Mouse (Mus musculus): ENCODE measurements around the gene 4930438A08Rik. TPM values are rescaled to one million over a fixed set of nuclear protein-coding genes. Genes with fewer than 3 reads are reported as not detected.

4930438A08Rik gene
- polyA plus RNA-seq, 1 experiment from 2014 or later, result 2.4 TPM

DNA sequence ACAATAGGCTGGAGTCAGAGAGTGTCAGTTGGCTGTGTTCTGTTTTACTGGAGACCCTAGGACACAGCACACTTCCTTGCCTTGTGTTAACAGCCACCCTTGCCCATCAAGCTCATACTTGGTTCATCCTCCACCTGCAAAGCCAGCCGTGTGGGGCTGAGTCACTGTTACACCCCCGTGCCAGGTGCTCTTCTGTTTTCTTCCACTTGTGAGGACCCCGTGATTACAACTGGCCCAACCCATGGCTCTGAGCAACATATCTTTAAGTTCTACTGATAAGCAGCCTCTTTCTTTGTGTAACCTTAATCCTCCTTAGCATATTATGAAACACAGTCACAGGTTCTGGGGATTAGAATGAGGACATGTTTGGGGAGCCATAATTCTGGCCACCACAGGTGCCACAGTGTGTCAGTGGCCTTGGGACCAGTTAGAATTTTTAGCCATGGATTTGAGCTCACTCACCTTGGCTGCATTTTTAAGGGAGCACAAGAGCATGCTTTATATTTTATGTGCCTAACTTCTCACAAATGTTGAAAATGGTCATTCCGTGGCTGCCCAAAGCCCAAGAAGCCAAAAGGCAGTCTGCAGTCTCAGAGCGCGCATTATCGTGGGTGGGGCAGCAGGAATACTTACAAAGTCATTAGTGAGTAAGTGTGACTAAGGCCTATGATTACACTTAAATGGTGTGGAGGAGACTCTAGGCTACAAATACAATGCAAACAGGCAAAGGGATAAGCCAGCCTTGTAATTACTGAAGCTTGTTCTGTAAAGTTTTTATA, 25.2 kb upstream of the 4930438A08Rik start:
- WGBS, result 73% methylated on average over 7 of the region's 7 CpGs
- Histone ChIP-seq H3K4me3 (replicated peaks) (no peak overlapping the region), H3K4me2 (replicated peaks) (no peak overlapping the region), H3K4me1 (no peaks in the 10 kb centered on the region), H3K27me3 (no peaks in the 10 kb centered on the region), H3K9ac (no peak overlapping the region), H3K27ac (replicated peaks) (no peak overlapping the region), H3K36me3 (no peaks in the 10 kb centered on the region), H3K9me3 (replicated peaks) (no peaks in the 10 kb centered on the region)
- ATAC-seq (ENCODE audit: insufficient number of reproducible peaks, low FRiP score, low TSS enrichment, low read depth), result no peak

DNA sequence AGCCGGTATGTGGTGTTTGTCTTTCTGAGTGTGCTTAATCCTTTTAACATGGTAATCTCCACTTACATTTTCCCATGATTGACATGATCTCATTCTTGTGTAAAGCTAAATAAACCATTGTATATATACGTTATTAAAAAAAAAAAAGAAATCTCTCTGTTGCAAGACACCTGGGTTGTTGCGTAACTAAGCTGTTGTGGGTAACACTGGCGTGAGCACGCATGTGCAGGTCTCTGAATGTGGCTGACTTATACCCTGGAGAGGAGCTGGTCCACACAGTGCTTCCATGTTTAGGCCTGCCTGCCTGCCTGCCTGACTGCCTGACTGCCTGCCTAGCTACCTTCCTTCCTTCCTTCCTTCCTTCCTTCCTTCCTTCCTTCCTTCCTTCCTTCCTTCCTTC, 24.0 kb upstream of the 4930438A08Rik start:
- Histone ChIP-seq H3K4me3 (replicated peaks) (no peak overlapping the region), H3K36me3 (no peaks in the 10 kb centered on the region), H3K4me1 (no peaks in the 10 kb centered on the region), H3K9ac (no peak overlapping the region), H3K27ac (replicated peaks) (no peak overlapping the region), H3K4me2 (replicated peaks) (no peak overlapping the region), H3K9me3 (replicated peaks) (no peaks in the 10 kb centered on the region), H3K27me3 (no peaks in the 10 kb centered on the region)
- ATAC-seq (ENCODE audit: insufficient number of reproducible peaks, low FRiP score, low TSS enrichment, low read depth), result no peak
- WGBS, result 55% methylated on average over 5 of the region's 5 CpGs

DNA sequence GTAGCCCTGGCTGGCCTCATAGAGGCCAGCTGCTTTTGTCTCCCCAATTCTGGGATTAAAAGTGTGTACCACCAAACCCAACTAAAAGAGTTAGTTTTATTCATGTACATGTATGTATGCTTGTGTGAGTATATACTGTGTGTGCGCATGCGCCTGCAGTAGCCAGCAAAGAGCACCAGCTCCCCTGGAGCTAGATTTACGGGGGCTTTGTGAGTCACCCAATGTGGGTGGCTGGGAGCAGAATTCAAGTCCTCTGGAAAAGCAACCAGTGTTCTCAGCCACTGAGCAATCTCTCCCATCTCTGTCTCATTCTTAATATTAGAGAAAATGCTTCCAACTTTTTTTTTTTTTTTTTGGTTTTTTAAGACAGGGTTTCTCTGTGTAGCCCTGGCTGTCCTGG, 20.2 kb upstream of the 4930438A08Rik start:
- Histone ChIP-seq H3K4me1 (no peaks in the 10 kb centered on the region), H3K4me2 (replicated peaks) (no peak overlapping the region), H3K9ac (no peak overlapping the region), H3K4me3 (replicated peaks) (no peak overlapping the region), H3K36me3 (no peaks in the 10 kb centered on the region), H3K27me3 (no peaks in the 10 kb centered on the region), H3K27ac (replicated peaks) (no peak overlapping the region), H3K9me3 (replicated peaks) (no peaks in the 10 kb centered on the region)
- WGBS, result 84% methylated on average over 3 of the region's 3 CpGs
- no peak for ATAC-seq (ENCODE audit: insufficient number of reproducible peaks, low FRiP score, low TSS enrichment, low read depth)

DNA sequence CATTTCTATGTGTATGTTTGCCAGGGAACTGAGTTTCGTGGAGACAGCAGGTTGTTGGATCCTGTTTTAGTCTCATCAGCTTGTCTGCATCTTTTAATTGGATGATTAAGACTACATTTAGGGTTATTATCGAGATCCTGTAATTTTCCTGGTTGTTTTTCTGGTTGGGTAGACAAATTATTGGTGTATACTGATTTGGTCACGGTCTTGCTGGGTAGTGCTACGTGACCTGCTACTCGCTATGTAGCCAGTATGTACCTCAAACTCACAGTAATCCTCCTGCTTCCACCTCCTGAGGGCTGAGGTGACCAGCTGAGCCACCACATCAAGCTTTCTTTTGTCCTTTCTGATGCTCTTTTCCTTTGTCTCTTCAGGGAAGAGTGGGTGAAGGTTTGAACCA, 16.8 kb upstream of the 4930438A08Rik start:
- Histone ChIP-seq H3K9ac (no peak overlapping the region), H3K27me3 (no peaks in the 10 kb centered on the region), H3K36me3 (no peaks in the 10 kb centered on the region), H3K4me1 (no peaks in the 10 kb centered on the region), H3K4me3 (replicated peaks) (no peak overlapping the region), H3K27ac (replicated peaks) (no peak overlapping the region), H3K9me3 (replicated peaks) (no peaks in the 10 kb centered on the region), H3K4me2 (replicated peaks) (no peak overlapping the region)
- ATAC-seq (ENCODE audit: insufficient number of reproducible peaks, low FRiP score, low TSS enrichment, low read depth), result no peak
- whole genome bisulfite sequencing, result 72% methylated on average over 5 of the region's 5 CpGs

DNA sequence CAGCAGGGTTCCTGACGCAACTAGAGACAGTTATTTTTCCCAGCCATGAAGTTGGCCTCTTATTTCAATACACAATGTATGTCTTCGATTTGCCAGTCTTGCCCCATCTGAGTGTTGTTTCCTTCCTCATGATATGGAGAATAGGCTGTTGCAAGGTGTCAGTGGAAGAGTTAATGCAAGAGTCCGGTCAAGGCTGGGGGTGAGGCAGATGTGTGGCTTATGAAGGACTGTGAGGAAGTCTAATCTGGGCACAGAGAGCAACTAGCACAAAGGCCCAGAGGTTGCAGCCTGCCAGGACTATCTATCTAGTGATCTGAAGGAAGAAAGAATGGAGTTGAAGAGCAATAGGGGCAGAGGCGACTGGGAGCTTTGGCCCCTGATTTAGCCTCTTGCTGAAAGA, 14.4 kb upstream of the 4930438A08Rik start:
- no peaks in the 10 kb centered on the region for H3K36me3 ChIP-seq
- no peaks in the 10 kb centered on the region for H3K9me3 ChIP-seq (replicated peaks)
- no peak for ATAC-seq (ENCODE audit: insufficient number of reproducible peaks, low FRiP score, low TSS enrichment, low read depth)
- no peaks in the 10 kb centered on the region for H3K27me3 ChIP-seq
- no peak overlapping the region for H3K9ac ChIP-seq
- H3K4me1 ChIP-seq, result no peaks in the 10 kb centered on the region
- no peak overlapping the region for H3K27ac ChIP-seq (replicated peaks)
- H3K4me3 ChIP-seq (replicated peaks), result no peak overlapping the region
- WGBS, result 86% methylated on average over 4 of the region's 4 CpGs
- no peak overlapping the region for H3K4me2 ChIP-seq (replicated peaks)

DNA sequence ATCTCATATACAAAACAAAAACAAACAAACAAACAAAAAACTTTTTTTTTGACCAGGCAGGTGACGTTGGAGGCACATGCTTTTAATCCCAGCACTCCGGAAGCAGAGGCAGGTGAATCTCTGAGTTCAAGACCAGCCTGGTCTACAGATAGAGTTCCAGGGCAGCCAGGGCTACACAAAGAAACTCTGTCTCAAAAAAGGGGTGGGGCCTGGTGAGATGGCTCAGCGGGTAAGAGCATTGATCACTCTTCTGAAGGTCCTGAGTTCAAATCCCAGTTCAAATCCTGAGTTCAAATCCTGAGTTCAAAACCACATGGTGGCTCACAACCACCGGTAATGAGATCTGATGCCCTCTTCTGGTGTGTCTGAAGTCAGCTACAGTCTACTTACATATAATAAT, 12.8 kb upstream of the 4930438A08Rik start:
- Histone ChIP-seq H3K4me1 (no peaks in the 10 kb centered on the region), H3K4me2 (replicated peaks) (no peak overlapping the region), H3K9me3 (replicated peaks) (no peaks in the 10 kb centered on the region), H3K4me3 (replicated peaks) (no peak overlapping the region), H3K27me3 (no peaks in the 10 kb centered on the region), H3K27ac (replicated peaks) (no peak overlapping the region), H3K36me3 (no peaks in the 10 kb centered on the region), H3K9ac (no peak overlapping the region)
- WGBS, result 84% methylated on average over 4 of the region's 4 CpGs
- no peak for ATAC-seq (ENCODE audit: insufficient number of reproducible peaks, low FRiP score, low TSS enrichment, low read depth)

DNA sequence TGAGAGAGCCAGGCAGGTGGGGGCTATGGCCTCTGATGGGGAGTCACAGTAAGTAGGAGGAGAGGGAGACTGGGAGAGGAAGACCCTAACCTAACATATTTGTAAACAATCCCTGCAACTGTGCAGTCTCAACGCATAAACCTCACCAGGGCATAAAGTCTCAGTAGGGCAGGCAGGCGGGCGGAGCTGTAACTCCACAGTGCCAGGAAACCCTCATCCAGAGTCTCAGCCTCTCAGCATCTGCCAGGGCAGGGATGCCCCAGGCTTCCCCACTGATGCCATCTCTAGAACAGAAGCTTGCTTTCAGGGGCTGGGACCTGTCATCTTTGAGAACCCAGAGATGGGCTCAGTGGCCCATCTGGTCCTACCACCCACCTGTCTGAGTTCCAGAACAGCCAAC, 12.3 kb upstream of the 4930438A08Rik start:
- Histone ChIP-seq H3K9ac (no peak overlapping the region), H3K9me3 (replicated peaks) (no peaks in the 10 kb centered on the region), H3K4me1 (no peaks in the 10 kb centered on the region), H3K36me3 (no peaks in the 10 kb centered on the region), H3K4me3 (replicated peaks) (no peak overlapping the region), H3K27ac (replicated peaks) (no peak overlapping the region), H3K4me2 (replicated peaks) (no peak overlapping the region), H3K27me3 (no peaks in the 10 kb centered on the region)
- no peak for ATAC-seq (ENCODE audit: insufficient number of reproducible peaks, low FRiP score, low TSS enrichment, low read depth)
- WGBS, result 85% methylated on average over 3 of the region's 3 CpGs

DNA sequence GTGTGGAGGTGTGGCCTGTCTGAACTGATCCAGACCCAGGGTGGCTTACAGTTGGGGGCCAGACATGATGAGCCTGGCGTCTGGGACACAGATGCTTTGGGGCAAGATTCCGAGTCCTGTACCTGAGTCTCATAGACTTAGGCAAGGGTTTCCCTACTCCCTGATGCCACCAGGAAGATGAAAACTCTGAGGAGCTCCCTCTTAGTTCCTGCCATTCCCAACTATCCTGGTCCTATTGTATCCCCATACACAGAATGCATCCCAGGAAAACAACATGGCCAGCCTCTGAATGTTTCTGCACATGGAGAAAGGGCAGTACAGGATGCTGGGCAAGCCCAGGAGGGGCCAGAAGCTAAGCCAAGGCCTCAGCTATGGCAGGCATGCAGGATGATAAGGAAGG, 11.1 kb upstream of the 4930438A08Rik start:
- 59% methylated on average over 2 of the region's 2 CpGs for WGBS
- no peak for ATAC-seq (ENCODE audit: insufficient number of reproducible peaks, low FRiP score, low TSS enrichment, low read depth)
- no peaks in the 10 kb centered on the region for H3K9me3 ChIP-seq (replicated peaks)
- no peaks in the 10 kb centered on the region for H3K4me1 ChIP-seq
- H3K4me2 ChIP-seq (replicated peaks), result no peak overlapping the region
- no peak overlapping the region for H3K27ac ChIP-seq (replicated peaks)
- H3K27me3 ChIP-seq, result no peaks in the 10 kb centered on the region; the same call in 1 of the 2 replicates
- H3K9ac ChIP-seq, result no peak overlapping the region
- H3K4me3 ChIP-seq (replicated peaks), result no peak overlapping the region
- H3K36me3 ChIP-seq, result no peaks in the 10 kb centered on the region

DNA sequence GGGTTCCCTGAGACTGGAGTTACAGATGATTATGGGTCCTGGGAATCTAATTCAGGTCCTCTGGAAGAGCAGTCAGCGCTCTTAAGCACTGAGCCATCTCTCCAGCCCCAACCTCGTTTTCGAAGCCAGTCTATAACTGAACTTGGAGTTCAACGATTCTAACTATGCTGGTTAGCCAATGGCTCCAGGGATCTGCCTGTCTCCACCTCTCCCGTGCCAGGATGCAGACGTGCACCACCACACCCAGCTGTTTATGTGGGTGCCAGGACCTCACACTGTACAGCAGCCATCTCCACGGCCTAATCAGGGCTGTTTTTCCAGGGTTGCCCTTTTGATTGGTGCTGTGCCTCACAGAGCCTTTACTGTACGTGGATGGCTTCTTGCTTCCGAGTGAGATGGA, 10.1 kb upstream of the 4930438A08Rik start:
- ATAC-seq (ENCODE audit: insufficient number of reproducible peaks, low FRiP score, low TSS enrichment, low read depth), result no peak
- whole genome bisulfite sequencing, result 77% methylated on average over 9 of the region's 9 CpGs
- no peak overlapping the region for H3K27ac ChIP-seq (replicated peaks)

DNA sequence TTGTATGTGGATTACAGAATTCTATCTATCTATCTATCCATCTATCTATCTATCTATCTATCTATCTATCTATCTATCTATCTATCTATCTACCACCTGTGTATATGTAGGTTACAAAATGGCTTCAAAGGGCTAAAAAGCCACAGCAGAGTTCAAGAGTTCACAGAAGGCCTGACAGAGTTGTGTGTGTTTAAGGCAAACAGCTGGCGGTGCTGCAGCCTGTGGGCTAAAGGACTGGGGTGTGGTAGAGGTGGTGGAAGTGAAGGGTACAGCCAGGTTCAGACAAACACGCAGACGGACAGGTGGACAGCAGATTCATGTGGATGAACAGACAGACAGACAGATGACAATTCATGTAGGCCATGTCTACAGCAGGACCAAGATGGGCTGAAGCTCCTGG, 6.3 kb upstream of the 4930438A08Rik start:
- Histone ChIP-seq H3K4me2 (replicated peaks) (no peak overlapping the region), H3K9ac (no peak overlapping the region), H3K4me1 (no peaks in the 10 kb centered on the region), H3K9me3 (replicated peaks) (no peaks in the 10 kb centered on the region), H3K27me3 (no peaks in the 10 kb centered on the region; the same call in 1 of the 2 replicates), H3K36me3 (no peaks in the 10 kb centered on the region), H3K4me3 (replicated peaks) (no peak overlapping the region), H3K27ac (replicated peaks) (no peak overlapping the region)
- no peak for ATAC-seq (ENCODE audit: insufficient number of reproducible peaks, low FRiP score, low TSS enrichment, low read depth)
- WGBS, result 89% methylated on average over 3 of the region's 3 CpGs

More for the DNA sequence above, 10.1 kb upstream of the 4930438A08Rik start:
- no peaks in the 10 kb centered on the region for H3K4me1 ChIP-seq
- no peaks in the 10 kb centered on the region; the same call in 1 of the 2 replicates for H3K27me3 ChIP-seq
- no peak overlapping the region for H3K4me3 ChIP-seq (replicated peaks)
- no peak overlapping the region for H3K4me2 ChIP-seq (replicated peaks)
- H3K9ac ChIP-seq, result no peak overlapping the region
- no peaks in the 10 kb centered on the region for H3K36me3 ChIP-seq
- H3K9me3 ChIP-seq (replicated peaks), result no peaks in the 10 kb centered on the region

DNA sequence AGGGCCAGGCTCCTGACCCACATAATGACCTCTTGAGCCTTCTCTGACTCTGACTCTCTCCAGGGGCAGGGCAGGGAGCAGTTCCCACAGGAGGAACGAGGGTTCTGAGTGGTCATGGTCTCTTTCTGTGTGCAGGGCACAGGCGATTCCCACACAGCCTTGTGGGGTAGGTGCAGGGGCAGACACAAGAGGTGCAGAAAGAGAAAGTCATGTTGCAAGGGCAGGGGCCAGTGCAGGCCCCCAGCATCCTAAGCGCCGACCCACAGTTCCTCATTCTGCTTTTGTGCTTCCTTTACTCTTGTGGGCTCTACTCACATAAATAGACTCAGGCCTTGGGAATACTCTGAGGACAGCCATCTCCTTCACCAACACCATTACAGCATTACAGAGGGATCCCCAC, 1.2 kb downstream of the 4930438A08Rik start:
- no peak for ATAC-seq (ENCODE audit: insufficient number of reproducible peaks, low FRiP score, low TSS enrichment, low read depth)
- Histone ChIP-seq H3K36me3 (no peaks in the 10 kb centered on the region), H3K4me3 (replicated peaks) (no peak overlapping the region), H3K9ac (no peak overlapping the region), H3K4me1 (no peaks in the 10 kb centered on the region), H3K4me2 (replicated peaks) (no peak overlapping the region), H3K27ac (replicated peaks) (no peak overlapping the region), H3K27me3 (no peaks in the 10 kb centered on the region), H3K9me3 (replicated peaks) (no peaks in the 10 kb centered on the region)
- 69% methylated on average over 4 of the region's 4 CpGs for WGBS

DNA sequence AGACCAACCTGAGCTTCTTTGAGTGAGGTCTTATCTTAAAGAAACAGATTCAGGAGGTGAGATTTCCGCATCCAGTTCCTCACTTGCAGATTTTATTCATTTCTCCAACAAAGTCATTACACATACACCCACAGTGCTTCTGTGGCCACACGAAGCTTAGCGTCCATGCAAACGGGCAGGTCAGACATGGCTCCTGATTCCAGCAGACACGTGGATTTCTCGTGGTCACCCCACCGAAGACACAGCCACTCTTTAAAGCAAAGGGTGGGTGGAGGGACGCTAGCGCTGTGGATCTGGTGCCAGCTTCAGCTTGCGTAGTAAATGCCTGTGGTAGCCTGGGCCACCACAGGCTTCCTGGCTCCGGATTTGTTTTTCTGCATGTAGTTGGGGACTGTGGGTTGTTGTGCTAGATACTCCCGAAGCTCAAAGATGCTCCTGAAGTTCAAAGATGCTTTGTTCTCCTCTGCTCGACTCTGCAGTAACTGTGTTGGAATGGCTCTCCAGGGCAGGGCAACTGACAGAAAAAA, 7.4 kb downstream of the 4930438A08Rik start:
- ATAC-seq (ENCODE audit: insufficient number of reproducible peaks, low FRiP score, low TSS enrichment, low read depth), result no peak

More for the DNA sequence above, 7.4 kb downstream of the 4930438A08Rik start:
- no peaks in the 10 kb centered on the region for H3K36me3 ChIP-seq
- no peaks in the 10 kb centered on the region for H3K27me3 ChIP-seq
- no peaks in the 10 kb centered on the region for H3K4me1 ChIP-seq
- H3K4me2 ChIP-seq (replicated peaks), result no peak overlapping the region
- H3K4me3 ChIP-seq (replicated peaks), result no peak overlapping the region
- no peak overlapping the region for H3K27ac ChIP-seq (replicated peaks)
- H3K9ac ChIP-seq, result no peak overlapping the region
- no peaks in the 10 kb centered on the region for H3K9me3 ChIP-seq (replicated peaks)
- 72% methylated on average over 13 of the region's 13 CpGs for WGBS

Measured in embryonic facial prominence, embryonic 15.5 days (tissue).